Mouse (Mus musculus) right cerebral cortex, postnatal 36 days (tissue): Measurements from ENCODE around the gene Tmx4.
A peak's percentile ranks its signal among the peaks of the same experiment; 100 is the strongest.

Experiments used
- DNase-seq, 2 experiments: peaks; one replicate each; pipeline ENCODE4 v3.0.0; 2022; ENCODE audit warnings: low spot score in 2 of 2, mixed read lengths in 1 of 2

Gene Tmx4

GRCm38 (mm10) chr2:134554221-134554727 is 89.7 kb downstream of the Tmx4 start, which contains the start of gene Hao1:
TSS of gene Hao1 (minus strand) at chr2:134554368.
- no peak for DNase-seq

DNA sequence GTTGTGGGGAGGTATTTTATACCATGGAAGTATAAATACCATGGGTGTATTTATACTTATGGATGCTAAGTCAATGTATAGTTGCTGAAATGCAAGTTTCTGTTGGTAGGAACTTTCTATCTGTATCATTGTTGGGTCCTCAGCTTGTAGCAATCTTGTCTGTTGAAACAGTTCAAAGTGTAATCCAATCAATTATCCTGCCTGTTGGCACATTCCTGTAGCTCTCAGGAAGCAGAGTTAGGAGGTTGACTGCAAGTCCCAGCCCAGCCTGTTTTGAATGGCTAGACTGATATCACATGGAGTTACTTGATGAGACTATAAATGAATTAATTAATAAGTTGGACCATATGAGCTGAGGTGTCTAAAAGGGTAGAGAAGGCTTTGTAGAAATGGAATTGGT is 91.6 kb downstream of the Tmx4 start:
- no peak for DNase-seq

- DNase-seq: peak; percentile 18 to 33
These were observed 94.2 kb downstream of the Tmx4 start for GRCm38 (mm10) chr2:134549770-134550169.

GRCm38 (mm10) chr2:134545116-134545515 is 98.8 kb downstream of the Tmx4 start:
- no peak for DNase-seq

DNA sequence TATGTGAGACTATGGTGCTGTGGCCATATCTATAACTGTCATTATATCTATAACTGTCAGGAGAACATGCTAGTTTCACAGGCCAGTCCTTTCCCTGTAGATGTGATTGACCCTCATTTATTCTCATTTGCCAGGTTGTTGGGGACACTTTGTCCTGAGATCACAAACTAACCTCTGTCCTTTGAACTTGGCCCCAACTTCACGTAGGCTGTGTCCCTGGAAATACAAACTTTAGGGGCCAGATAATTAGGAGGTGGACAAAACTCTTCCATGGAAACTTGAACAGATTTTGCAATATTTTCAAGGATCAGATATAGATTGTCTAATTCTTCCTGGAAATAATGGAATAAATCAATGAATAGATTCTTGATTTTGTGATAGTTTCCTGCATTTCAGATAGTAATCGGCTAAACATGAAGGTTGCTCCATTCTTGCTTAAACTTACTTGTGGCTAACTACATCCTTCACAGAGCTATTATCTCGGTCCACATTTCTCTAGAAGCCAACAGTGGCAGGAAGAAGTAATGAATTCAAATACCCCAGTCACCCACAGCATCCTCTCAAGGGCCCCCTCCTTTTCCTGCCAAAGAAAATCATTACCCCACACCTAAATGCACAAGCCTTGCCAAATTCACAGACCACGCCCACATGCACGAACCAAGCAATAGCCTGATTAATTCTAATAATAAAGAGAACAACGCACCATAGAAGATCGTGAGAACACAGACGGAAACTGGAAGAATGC is 99.5 kb downstream of the Tmx4 start:
- DNase-seq: no peak
